Mouse (Mus musculus) ES-E14 (cell line): Measurements from ENCODE around the gene Gpr107.

Experiments
- CHD2 ChIP-seq: IDR thresholded peaks from 2 replicates; pipeline ENCODE4 v1.6.1; 2014; ENCODE audit warnings: mild to moderate bottlenecking, low read depth, low read length, inconsistent platforms
- HCFC1 ChIP-seq: IDR thresholded peaks from 2 replicates; pipeline ENCODE4 v1.6.1; 2012; ENCODE audit warnings: low read length, inconsistent platforms, borderline replicate concordance; ENCODE audit not compliant: insufficient read depth
- ZC3H11A ChIP-seq: IDR thresholded peaks from 2 replicates; pipeline ENCODE4 v1.6.1; 2012; ENCODE audit warnings: low read depth, mild to moderate bottlenecking, inconsistent platforms, low read length, borderline replicate concordance
- ZNF384 ChIP-seq: IDR thresholded peaks from 2 replicates; pipeline ENCODE4 v1.6.1; 2012; ENCODE audit warnings: low read depth, low read length, inconsistent platforms

DNA sequence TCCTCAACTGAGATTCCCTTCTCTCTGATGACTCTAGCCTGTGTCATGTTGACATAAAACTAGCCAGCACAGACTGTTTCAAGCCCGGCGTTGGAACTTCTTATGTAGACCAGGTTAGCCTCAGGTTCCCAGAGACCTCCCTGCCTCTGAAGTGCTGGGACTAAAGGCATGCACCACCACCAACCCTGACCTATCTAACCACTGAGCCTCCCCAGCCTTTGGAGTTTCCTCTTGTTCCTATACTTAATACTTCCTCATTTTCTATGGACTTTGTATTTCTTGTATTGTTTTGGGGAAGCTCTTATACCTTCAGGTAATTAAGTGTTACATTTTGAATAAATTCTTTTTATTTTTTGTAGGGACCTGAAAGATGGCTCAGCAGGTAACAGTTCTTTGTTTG lies 37.9 kb upstream of the Gpr107 start:
- TF ChIP-seq CHD2 (no peak), ZNF384 (no peak), ZC3H11A (no peak), HCFC1 (no peak)
